7 mouse cellular contexts compared by ENCODE assay signal in genomic region chr16:18348601-18349175, GRCm38 (mm10). TPM values are rescaled to one million over a fixed set of nuclear protein-coding genes. Genes with fewer than 3 reads are reported as not detected.
DNase-seq lines count a peak whose midpoint lies in the region; ATAC-seq and TF ChIP-seq lines count a peak whose summit lies in the region.

No protein-coding gene starts in this region.

- H3K9me3 ChIP-seq in forebrain, postnatal 0 days (ENCODE audit: low read length) = no peaks in the 10 kb centered on the region
- no peaks in the 10 kb centered on the region for H3K9me3 ChIP-seq in kidney, postnatal 0 days (replicated peaks; ENCODE audit: low read length)

- H3K27me3 ChIP-seq in forebrain, postnatal 0 days (ENCODE audit: insufficient read depth, low read length) = no peaks in the 10 kb centered on the region
- peaks cover 6% of the 10 kb centered on the region; the same call in 1 of the 2 replicates for H3K27me3 ChIP-seq in kidney, postnatal 0 days (ENCODE audit: insufficient read depth, low read length)

- peak overlapping the region; percentile 87 for H3K4me3 ChIP-seq in forebrain, postnatal 0 days (ENCODE audit: low read depth, low read length)
- H3K4me3 ChIP-seq in kidney, postnatal 0 days (replicated peaks; ENCODE audit: low read depth, low read length) = peak overlapping the region; percentile 60

- peak; percentile 2; the same call in 1 of the 2 replicates for ATAC-seq in forebrain, postnatal 0 days
- ATAC-seq in kidney, postnatal 0 days (replicated peaks; ENCODE audit: low FRiP score, low read depth) = peak; percentile 26

- DNase-seq in right cerebral cortex, postnatal 14 days = peak; percentile 26
- no peak for DNase-seq in right cerebral cortex, adult 18-20 months
- DNase-seq in adrenal gland, postnatal 25 days = peak; percentile 45
- peak; percentile 45 for DNase-seq in forebrain, postnatal 0 days
- DNase-seq in kidney, postnatal 0 days (ENCODE audit: low spot score) = peak; percentile 29
- DNase-seq in lung, postnatal 36 days = peak; percentile 35
- DNase-seq in T-cell, adult 2 months (ENCODE audit: low spot score) = no peak

- H3K27ac ChIP-seq in forebrain, postnatal 0 days (ENCODE audit: low read depth, low read length) = peak overlapping the region; percentile 48; the same call in 1 of the 2 replicates
- no peak overlapping the region for H3K27ac ChIP-seq in kidney, postnatal 0 days

- under 1% methylated on average over 28 of the region's 28 CpGs for WGBS in forebrain, postnatal 0 days
- WGBS in kidney, postnatal 0 days = 2% methylated on average over 28 of the region's 28 CpGs

- peak overlapping the region; percentile 84 for H3K9ac ChIP-seq in forebrain, postnatal 0 days
- H3K9ac ChIP-seq in kidney, postnatal 0 days (ENCODE audit: low read depth, low read length) = peak overlapping the region; percentile 65

- peak overlapping the region; percentile 81 for H3K4me2 ChIP-seq in forebrain, postnatal 0 days (ENCODE audit: low read depth)
- peak overlapping the region; percentile 100 for H3K4me2 ChIP-seq in kidney, postnatal 0 days (ENCODE audit: low read length)

- peaks cover 10% of the 10 kb centered on the region for H3K4me1 ChIP-seq in forebrain, postnatal 0 days (ENCODE audit: insufficient read depth)
- no peaks in the 10 kb centered on the region for H3K4me1 ChIP-seq in kidney, postnatal 0 days (replicated peaks; ENCODE audit: insufficient read depth, low read length)

- peak; percentile 21; the same call in 1 of the 2 replicates for TF ChIP-seq CTCF in forebrain, postnatal 0 days (IDR thresholded peaks at IDR 0.05; ENCODE audit: low read depth)
- TF ChIP-seq CTCF in kidney, postnatal 0 days (IDR thresholded peaks at IDR 0.05; ENCODE audit: low read depth) = no peak

- H3K36me3 ChIP-seq in forebrain, postnatal 0 days (ENCODE audit: insufficient read depth) = no peaks in the 10 kb centered on the region
- no peaks in the 10 kb centered on the region for H3K36me3 ChIP-seq in kidney, postnatal 0 days (ENCODE audit: insufficient read depth, low read length)

RNA-seq across cellular contexts. Expression of gene Arvcf, which starts 0.7 kb away (rescaled TPM):
- 30.3 and 48.1 TPM in 2 replicates for total RNA-seq in adrenal gland, postnatal 25 days (2021)
- total RNA-seq in forebrain, postnatal 0 days (2014; rRNA removed) = 103 and 120 TPM in 2 replicates
- 31.2 and 42.8 TPM in 2 replicates for polyA plus RNA-seq in forebrain, postnatal 0 days (2015; fragmentation: Nextera tagmentation; extraction: Ambion mirVana)
- 20.0 and 20.6 TPM in 2 replicates for polyA plus RNA-seq in kidney, postnatal 0 days (2015; fragmentation: Nextera tagmentation; extraction: Ambion mirVana)

RNA-seq across cellular contexts. Expression of gene Tango2, which starts 0.8 kb away (rescaled TPM):
- total RNA-seq in adrenal gland, postnatal 25 days (2021) = 39.4 and 57.3 TPM in 2 replicates
- total RNA-seq in forebrain, postnatal 0 days (2014; rRNA removed) = 25.5 and 43.0 TPM in 2 replicates
- polyA plus RNA-seq in forebrain, postnatal 0 days (2015; fragmentation: Nextera tagmentation; extraction: Ambion mirVana) = 69.9 and 75.9 TPM in 2 replicates
- 28.3 and 31.6 TPM in 2 replicates for polyA plus RNA-seq in kidney, postnatal 0 days (2015; fragmentation: Nextera tagmentation; extraction: Ambion mirVana)

RNA-seq across cellular contexts. Expression of gene Dgcr8, which starts 59.6 kb away (rescaled TPM):
- 37.2 and 39.0 TPM in 2 replicates for total RNA-seq in adrenal gland, postnatal 25 days (2021)
- 38.5 and 47.6 TPM in 2 replicates for total RNA-seq in forebrain, postnatal 0 days (2014; rRNA removed)
- polyA plus RNA-seq in forebrain, postnatal 0 days (2015; fragmentation: Nextera tagmentation; extraction: Ambion mirVana) = 18.5 and 24.5 TPM in 2 replicates
- 15.6 and 18.5 TPM in 2 replicates for polyA plus RNA-seq in kidney, postnatal 0 days (2015; fragmentation: Nextera tagmentation; extraction: Ambion mirVana)

Comparison
In these comparisons a context has a peak if more than half of its experiments do, and no peak if none do; other contexts are left out.
1. DNase-seq: peak in right cerebral cortex, postnatal 14 days (single experiment), adrenal gland, postnatal 25 days (single experiment), forebrain, postnatal 0 days (single experiment), kidney, postnatal 0 days (single experiment) and lung, postnatal 36 days (single experiment); none in right cerebral cortex, adult 18-20 months (single experiment) and T-cell, adult 2 months (single experiment).